Mouse (Mus musculus): ENCODE results near the gene Minpp1.
"Not testable (repeated sequence)": the region's sequence is repeated elsewhere in the genome, so short reads cannot be mapped to it uniquely, and the experiment has no call there.

The Minpp1 gene

DNA sequence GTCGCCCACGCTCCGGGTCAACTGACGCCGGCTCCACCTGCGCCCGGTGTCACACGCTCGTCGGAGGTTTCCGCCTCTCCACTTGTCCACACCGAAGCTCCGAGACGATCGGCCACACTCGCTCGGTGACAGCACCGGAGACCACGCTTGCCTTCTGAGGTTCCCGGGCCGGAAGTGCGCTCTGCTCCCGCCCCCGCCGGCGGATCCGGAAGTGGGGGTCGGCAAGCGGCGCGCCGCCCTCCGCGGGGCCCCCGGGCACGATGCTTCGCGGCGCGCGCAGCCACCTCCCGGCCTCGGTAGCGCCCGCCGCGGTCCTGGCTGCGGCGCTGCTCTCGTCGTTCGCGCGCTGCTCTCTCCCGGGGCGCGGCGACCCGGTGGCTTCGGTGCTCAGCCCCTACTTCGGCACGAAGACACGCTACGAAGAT, at the start of gene Minpp1:
Gene Minpp1 (plus strand): TSS at position 89 of the 425 bp plus-strand sequence.
- peak; percentile 88 to 92 for DNase-seq

DNA sequence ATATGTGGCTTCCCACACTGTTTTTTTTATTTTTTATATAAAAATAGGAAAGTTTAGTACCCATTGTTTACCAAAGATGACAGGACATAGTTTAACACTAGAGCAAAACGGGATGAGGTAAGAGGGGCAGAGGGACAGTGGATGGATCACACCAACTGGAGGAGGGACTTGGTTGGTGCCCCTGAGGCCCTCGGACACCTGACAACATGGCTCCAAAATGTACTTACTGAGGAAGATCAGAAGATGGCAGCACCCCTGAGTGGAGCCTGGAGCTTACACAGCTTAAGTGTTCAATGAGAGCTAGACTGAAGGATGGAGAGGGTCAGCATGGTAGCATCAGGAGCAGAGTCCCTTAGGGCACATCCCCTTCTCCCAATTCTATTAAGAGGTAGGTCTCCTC, 46.2 kb upstream of the Minpp1 start:
- DNase-seq = no peak

GRCm38 (mm10) chr19:32441568-32441967, 44.0 kb upstream of the Minpp1 start:
- DNase-seq = peak in 1 of 2 experiments; percentile 48

DNA sequence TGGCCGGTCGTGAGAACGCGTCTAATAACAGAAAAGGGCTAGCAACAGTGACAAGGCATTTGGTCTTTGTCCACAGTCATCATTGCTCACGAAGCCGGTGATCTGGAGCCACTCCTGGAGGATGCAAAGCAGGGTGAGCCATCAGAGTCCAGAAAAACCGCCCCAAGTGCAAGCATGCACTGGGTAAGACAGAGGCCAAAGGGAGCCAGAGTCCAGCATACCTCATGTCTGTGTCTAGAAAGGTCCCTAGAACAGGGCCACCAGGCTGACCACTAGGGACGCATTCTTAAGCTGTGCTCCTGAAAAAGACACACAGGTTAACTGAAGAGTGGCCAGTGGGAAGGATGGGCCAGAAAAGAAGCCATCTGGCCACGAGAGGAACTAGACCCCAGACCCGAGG, 36.6 kb upstream of the Minpp1 start:
- no peak for DNase-seq

- no peak for DNase-seq
Measured at GRCm38 (mm10) chr19:32452231-32452630, 33.3 kb upstream of the Minpp1 start.

- no peak for DNase-seq
Measured at GRCm38 (mm10) chr19:32456744-32457143, 28.8 kb upstream of the Minpp1 start.

DNA sequence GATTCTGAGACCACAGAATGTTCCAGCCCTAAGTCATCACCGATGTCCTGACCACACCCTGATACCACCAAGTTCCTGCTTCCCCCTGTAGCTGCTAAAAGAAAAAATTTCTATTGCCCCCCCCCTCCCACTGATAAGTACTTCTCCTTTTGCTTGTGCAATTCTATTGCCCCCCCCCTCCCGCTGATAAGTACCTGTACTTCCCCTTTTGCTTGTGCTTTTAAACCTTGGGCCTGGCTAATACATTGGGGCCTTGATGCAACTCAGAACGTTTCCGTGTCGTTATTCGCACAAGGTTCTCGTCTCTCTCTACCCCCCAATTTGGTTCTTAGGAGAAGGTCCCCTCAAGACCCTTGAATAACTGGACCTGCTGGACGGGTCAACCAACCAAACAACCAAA, 27.9 kb upstream of the Minpp1 start:
- not testable (repeated sequence) for DNase-seq

GRCm38 (mm10) chr19:32463037-32463436, 22.5 kb upstream of the Minpp1 start:
- no peak for DNase-seq

DNA sequence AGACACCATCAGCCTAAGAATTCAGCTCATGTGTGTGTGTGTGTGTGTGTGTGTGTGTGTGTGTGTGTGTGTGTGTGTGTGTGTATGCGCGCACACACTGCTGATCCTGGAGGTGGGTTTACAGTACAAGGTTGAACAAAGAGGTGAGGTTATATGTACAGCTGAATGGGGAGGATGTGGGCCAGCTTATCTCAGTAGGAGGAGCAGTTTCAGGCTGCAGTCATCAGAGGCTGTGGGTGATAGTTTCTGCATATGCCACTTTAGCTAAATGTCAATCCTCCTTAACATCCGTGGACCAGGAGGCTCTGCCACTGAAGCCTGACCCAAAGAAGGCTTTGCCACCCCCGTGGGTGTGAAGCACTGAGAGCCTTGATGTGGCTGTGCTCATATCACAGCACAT, 20.3 kb upstream of the Minpp1 start:
- no peak for DNase-seq

DNA sequence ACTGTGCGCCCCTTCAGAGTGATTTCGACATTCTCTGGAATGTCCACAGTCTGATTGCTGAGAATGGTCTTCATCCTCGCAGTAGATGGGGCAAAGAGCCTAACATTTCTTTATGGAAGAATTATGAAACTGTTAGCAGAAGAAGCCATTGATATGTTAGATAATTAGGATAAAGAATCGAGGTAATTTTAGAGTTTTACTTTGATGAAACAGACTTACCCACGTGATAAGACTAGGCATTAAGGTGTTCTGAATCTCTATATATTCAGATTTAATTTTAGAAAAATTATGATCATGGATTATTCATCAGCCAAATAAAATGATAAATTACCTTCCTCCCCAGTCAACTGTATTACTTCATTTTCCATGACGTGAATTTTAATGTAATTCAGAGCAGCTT, 19.1 kb upstream of the Minpp1 start, which contains the start of gene Rpl9-ps6:
Gene Rpl9-ps6 (minus strand): TSS at position 101 of the 400 bp plus-strand sequence.
- DNase-seq = no peak

- DNase-seq = no peak
Measured at GRCm38 (mm10) chr19:32467325-32467724, 18.2 kb upstream of the Minpp1 start.

- DNase-seq = peak; percentile 24 to 60
Measured at GRCm38 (mm10) chr19:32470059-32470497, 15.5 kb upstream of the Minpp1 start.

GRCm38 (mm10) chr19:32470570-32471263, 14.9 kb upstream of the Minpp1 start:
- DNase-seq = no peak

- DNase-seq = no peak
Measured at GRCm38 (mm10) chr19:32476016-32476711, 9.4 kb upstream of the Minpp1 start.

DNA sequence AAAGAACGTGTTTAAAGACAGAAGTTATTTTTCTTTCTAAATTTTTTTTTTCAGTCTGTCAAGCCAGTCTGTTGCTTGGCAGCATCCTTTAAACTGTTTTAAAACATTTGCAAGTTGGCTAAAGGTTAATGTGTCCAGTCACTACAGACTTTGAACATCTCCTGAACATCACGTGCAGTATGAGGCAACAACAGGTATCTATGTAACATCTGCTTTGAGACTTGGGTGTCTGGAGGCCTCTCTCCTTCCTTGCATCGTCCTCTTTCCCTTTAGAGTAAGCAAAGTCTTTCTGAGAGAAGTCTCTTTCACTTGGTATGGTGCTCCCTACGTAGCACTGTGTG, 8.9 kb upstream of the Minpp1 start:
- no peak for DNase-seq

- DNase-seq = no peak
Measured at GRCm38 (mm10) chr19:32480255-32480654, 5.3 kb upstream of the Minpp1 start.

DNA sequence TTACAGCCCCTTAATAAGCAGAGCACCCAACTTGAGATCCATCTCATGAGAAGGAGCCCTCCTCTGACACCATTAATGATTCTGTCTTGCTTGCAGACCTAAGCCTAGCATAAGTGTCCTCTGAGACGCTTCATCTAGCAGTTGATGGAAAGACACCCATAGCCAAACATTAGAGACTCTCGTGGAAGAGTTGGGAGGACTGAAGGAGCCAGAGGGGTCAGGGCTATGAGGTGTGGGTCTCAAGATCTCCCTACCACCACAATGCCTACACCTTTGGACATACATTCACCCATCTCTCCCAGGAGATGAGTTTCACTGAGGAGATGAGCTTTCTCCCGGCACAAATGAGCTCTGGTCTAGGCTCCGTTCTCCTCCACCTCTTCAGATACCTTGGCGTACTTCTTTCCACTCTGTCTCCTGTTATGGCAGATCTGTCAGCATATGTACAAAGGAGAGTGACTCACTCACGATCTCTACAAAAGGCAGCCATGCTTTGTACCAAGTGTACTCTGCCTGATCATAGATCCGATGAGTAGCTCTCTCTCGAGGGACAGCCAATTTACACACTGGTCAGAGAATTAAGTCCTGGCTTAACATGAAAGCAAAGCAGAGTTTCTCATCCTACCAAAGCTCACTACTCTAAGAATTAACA, 4.7 kb upstream of the Minpp1 start:
- no peak for DNase-seq

DNA sequence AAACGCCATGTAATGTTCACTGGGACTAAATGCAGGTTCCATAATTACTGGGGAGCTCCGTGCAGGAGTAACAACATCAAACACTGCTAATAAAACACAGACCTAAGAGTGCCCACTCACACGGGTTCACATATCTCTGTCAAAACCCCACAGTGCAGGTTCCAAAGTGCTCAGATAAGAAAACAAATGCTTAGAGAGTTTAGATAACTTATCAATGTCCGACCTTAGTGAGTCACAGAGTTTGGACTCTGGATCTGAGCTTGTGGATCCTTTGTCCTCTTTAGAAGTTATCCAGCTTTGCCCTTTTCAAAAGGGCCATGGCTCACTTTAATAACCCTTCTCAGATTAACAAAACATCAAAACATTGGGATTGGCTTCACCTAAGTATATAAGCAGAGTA, 4.1 kb upstream of the Minpp1 start:
- no peak for DNase-seq

DNA sequence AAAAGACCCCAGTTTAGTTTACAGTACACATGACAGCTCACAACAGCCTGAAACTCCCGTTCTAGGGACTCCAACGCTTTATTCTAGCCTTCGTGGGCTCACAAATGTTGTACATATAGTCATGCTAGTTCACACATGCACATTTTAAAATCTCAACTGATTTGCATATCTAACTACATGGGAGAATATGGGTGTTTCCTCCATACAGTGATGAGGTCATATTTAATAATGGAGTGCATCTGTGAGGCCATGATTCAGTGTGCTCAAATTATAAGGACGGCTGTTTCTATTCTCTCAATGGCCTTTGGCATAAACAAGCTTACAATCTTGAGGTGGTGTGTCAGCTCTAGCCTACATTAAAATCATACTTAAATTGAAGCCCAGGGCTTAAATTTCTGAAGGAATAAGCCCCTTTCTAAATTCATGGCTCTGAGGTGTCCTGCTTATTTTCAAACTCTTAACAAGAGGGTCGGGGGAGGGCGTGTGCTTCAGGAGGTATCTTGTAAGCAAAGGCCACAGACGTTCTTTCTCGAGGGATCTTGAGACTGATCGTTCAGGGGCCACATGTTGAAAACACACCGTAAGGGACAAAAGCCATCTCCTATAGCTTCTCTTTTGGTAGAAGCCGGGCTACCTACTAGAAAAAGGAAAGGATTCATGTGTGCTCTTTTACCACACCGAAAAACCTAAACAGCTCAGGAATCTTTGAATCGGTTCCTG, 468 bp upstream of the Minpp1 start:
- no peak for DNase-seq

- DNase-seq = peak in 1 of 2 experiments; percentile 69
Measured at GRCm38 (mm10) chr19:32486106-32486724, 646 bp downstream of the Minpp1 start.

DNA sequence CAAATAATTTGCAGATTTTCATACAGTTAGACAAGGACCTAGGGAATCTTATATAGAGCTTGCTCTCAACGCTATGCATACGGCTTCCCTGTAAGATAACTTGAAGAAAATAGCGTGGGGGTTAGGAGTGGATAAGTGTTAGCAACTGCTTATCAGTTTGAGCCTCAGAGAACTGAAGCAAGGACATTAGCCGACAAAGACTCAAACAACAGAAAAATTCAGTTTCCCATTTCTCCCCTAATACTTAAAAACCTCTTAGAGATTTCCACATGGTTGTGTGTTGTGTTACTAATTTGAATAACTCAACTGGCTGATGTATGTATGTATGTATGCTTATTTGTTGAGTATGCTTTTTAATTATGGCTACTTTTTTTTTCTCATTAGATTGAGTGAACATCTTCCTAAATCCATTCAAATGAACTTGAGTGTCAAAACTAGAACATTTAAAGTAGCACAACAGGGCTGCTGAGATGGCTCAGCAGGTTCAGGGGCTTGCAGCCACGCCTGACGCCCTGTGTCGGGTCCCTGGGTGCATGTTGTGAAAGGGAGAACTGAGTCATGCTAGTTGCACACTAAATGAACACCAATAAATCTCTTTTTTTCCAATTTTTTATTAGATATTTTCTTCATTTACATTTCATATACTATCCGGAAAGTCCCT, 2.2 kb downstream of the Minpp1 start:
- DNase-seq = no peak
